Mouse (Mus musculus) midbrain, postnatal 0 days (tissue): ENCODE results near the gene Adcy7. TPM values are rescaled to one million over a fixed set of nuclear protein-coding genes. Genes with fewer than 3 reads are reported as not detected.

Experiments used
- ATAC-seq: fragments of 200-750 bp; cut with Nextera tagmentation; 2 replicates; pipeline ENCODE4 v1.8.0; 2017; ENCODE audit warnings: moderate number of reproducible peaks, mild to moderate bottlenecking, moderate TSS enrichment, moderate library complexity; ENCODE audit not compliant: low FRiP score
- DNase-seq: peaks from one replicate; pipeline ENCODE4 v3.0.0-alpha.2; 2015; ENCODE audit warnings: low spot score
- H3K27ac ChIP-seq: fragments of 300-500 bp; sonication (generic); 2 replicates; pipeline ENCODE4 v1.5.1; 2014; ENCODE audit warnings: low read depth, mild to moderate bottlenecking, low read length, mixed read lengths
- H3K27me3 ChIP-seq: fragments of 300-500 bp; sonication (generic); 2 replicates; pipeline ENCODE4 v1.6.1; 2014; ENCODE audit warnings: low read length, control low read depth, mixed read lengths; ENCODE audit not compliant: insufficient read depth
- H3K36me3 ChIP-seq: fragments of 300-500 bp; sonication (generic); 2 replicates; pipeline ENCODE4 v1.6.1; 2014; ENCODE audit warnings: low read length, control low read depth, mixed read lengths; ENCODE audit not compliant: insufficient read depth
- H3K4me1 ChIP-seq: fragments of 300-500 bp; sonication (generic); 2 replicates; pipeline ENCODE4 v1.6.1; 2014; ENCODE audit warnings: mild to moderate bottlenecking, control low read depth, antibody characterized with exemption, low read length, mixed read lengths; ENCODE audit not compliant: insufficient read depth
- H3K4me2 ChIP-seq: fragments of 300-500 bp; sonication (generic); 2 replicates; pipeline ENCODE4 v1.6.1; 2014; ENCODE audit warnings: low read depth, mild to moderate bottlenecking, low read length, mixed read lengths; ENCODE audit not compliant: poor library complexity, severe bottlenecking
- H3K4me3 ChIP-seq: fragments of 300-500 bp; sonication (generic); 2 replicates; pipeline ENCODE4 v1.5.1; 2014; ENCODE audit warnings: low read depth, mild to moderate bottlenecking, low read length, moderate library complexity
- H3K9ac ChIP-seq: fragments of 300-500 bp; sonication (generic); replicated peaks from 2 replicates; pipeline ENCODE4 v1.6.1; 2014; ENCODE audit warnings: mild to moderate bottlenecking, low read length, moderate library complexity, mixed read lengths; ENCODE audit not compliant: poor library complexity, severe bottlenecking
- H3K9me3 ChIP-seq: fragments of 300-500 bp; sonication (generic); 2 replicates; pipeline ENCODE4 v1.6.1; 2016; ENCODE audit warnings: low read length, control low read depth
- CTCF ChIP-seq: IDR thresholded peaks from 2 replicates; pipeline ENCODE4 v1.5.1; 2016; ENCODE audit warnings: antibody characterized with exemption, mild to moderate bottlenecking
- WGBS: fragments of 180-500 bp; shearing (Covaris S2); extraction: QIAGEN DNeasy Blood & Tissue Kit; methylation state at CpG from one replicate; pipeline ENCODE4 v1.1.7; 2014; 5-methylcytosine and 5-hydroxymethylcytosine counted together
- polyA plus RNA-seq: library from polyadenylated mRNA; unstranded; fragments of >200 nt; fragmentation: Nextera tagmentation; extraction: Ambion mirVana; gene quantifications from 2 replicates; pipeline ENCODE4 v1.2.1, GENCODE M21; 2015
- total RNA-seq: library from RNA; depleted of rRNA; stranded (reverse); fragments of >200 nt; gene quantifications from 2 replicates; pipeline ENCODE4 v1.2.3, GENCODE M21; 2014

Gene Adcy7
- total and polyA plus RNA-seq, 2 experiments from 2014 or later = 11.1 to 21.4 TPM

DNA sequence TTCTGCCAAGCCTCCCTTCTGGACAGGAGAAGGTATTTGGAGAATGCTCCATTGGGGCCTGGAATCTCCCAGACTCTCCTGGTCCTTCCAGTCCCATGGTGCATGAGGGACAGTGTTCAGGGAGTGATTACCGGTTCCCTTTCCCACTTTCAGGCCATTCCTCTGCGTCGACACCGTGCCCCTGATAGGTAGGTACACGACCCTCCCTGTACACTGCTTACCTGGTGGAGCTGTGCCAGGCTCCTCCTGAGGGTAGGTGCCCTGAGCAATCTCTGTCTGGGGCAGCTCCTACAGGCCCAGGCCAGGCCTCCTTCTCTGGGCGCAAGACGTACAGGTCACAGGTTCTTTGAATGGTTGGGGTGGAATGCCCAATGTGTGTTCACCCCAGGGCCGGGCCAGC lies 45.9 kb downstream of the Adcy7 start:
- H3K9ac ChIP-seq = no peak overlapping the region
- 0 out of 2 replicates have a peak, but pooled peaks cover 3% of the 10 kb centered on the region for H3K36me3 ChIP-seq
- no peak overlapping the region for H3K27ac ChIP-seq
- no peaks in the 10 kb centered on the region for H3K27me3 ChIP-seq
- 96% methylated on average over 8 of the region's 8 CpGs for WGBS
- H3K4me1 ChIP-seq = no peaks in the 10 kb centered on the region
- DNase-seq = no peak
- H3K4me3 ChIP-seq = no peak overlapping the region
- H3K9me3 ChIP-seq = no peaks in the 10 kb centered on the region
- ATAC-seq = no peak
- no peak overlapping the region for H3K4me2 ChIP-seq
- TF ChIP-seq CTCF = no peak

DNA sequence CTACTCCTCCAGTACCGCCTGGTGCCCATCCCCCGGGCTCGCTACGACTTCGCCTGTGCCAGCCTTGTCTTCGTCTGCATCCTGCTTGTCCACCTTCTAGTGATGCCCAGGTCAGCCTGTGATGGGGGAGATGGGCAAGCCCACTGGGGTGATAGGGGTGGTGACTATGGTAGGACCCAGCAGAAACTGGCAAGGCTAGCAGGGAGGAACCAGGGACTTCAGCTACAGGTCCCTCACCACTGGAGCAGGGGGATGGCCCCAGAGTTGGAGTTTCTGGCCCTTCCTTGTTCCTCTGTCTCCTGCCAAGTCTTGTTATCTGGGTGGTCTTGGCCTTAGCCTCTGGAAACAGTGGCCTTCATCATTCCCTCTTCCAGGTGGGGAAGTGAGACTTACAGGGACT lies 47.9 kb downstream of the Adcy7 start:
- Histone ChIP-seq H3K27me3 (no peaks in the 10 kb centered on the region), H3K36me3 (0 out of 2 replicates have a peak, but pooled peaks cover 3% of the 10 kb centered on the region), H3K27ac (no peak overlapping the region), H3K9me3 (no peaks in the 10 kb centered on the region), H3K9ac (no peak overlapping the region), H3K4me1 (no peaks in the 10 kb centered on the region), H3K4me2 (no peak overlapping the region), H3K4me3 (no peak overlapping the region)
- WGBS = 96% methylated on average over 6 of the region's 6 CpGs
- DNase-seq (no peak), ATAC-seq (no peak)
- no peak for TF ChIP-seq CTCF

DNA sequence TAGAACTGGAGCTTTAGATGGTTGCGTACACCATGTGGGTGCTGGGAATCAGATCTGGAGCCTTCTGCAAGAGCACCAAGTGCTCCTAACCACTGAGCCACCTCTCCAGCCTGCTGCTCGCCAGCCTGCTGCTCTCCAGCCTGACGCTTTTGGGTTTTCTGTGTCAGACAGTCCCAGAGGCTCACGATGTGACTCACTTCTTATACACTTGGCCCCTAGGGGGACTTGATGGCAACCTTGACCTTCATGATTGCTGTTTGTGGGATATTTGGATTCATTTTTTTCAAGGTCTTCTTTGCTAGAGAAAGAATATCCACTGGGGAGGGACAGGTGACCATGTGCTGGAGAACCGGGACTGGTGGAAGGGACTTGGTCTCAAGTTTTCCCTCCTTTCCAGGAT lies 49.2 kb downstream of the Adcy7 start:
- TF ChIP-seq CTCF = no peak
- ATAC-seq (no peak), DNase-seq (no peak)
- no peaks in the 10 kb centered on the region for H3K4me1 ChIP-seq
- no peaks in the 10 kb centered on the region for H3K9me3 ChIP-seq
- no peak overlapping the region for H3K4me3 ChIP-seq
- peaks cover 9% of the 10 kb centered on the region; the same call in 1 of the 2 replicates for H3K36me3 ChIP-seq
- H3K27ac ChIP-seq = no peak overlapping the region
- no peaks in the 10 kb centered on the region for H3K27me3 ChIP-seq
- WGBS = 95% methylated on average over 5 of the region's 5 CpGs
- no peak overlapping the region for H3K4me2 ChIP-seq
- H3K9ac ChIP-seq = no peak overlapping the region

DNA sequence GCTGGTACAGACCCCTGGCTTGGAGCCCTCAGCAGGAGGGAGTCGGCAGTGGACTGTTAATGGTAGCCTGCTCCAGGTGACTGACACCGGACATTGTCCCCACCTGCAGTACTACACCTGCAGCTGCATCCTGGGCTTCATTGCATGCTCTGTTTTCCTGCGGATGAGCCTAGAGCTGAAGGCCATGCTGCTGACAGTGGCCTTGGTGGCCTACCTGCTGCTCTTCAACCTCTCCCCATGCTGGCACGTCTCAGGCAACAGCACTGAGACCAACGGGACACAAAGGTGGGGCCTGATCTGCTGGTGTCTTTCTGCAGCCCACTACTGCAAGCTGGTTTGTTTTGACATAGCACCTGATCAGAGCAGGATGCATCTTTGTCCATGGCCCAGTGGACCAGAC lies 51.3 kb downstream of the Adcy7 start:
- TF ChIP-seq CTCF = no peak
- H3K36me3 ChIP-seq = peaks cover 17% of the 10 kb centered on the region

DNA sequence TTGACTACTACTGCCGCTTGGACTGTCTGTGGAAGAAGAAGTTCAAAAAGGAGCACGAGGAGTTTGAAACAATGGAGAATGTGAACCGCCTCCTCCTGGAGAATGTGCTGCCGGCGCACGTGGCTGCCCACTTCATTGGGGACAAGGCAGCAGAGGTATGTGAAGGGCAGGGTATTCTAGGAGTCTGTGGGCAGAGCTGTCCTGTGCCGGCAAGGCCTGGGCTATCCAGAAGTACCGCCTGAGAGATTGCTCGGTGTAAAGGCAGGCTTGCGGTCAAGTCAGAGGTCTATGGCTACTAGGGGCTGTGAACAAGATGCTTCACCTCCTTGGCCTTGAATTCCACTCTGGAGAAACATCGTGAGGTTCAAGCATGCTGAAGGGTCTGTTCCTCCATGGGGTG lies 52.6 kb downstream of the Adcy7 start:
- no peaks in the 10 kb centered on the region for H3K27me3 ChIP-seq
- H3K4me1 ChIP-seq = no peaks in the 10 kb centered on the region
- no peak for TF ChIP-seq CTCF
- peaks cover 29% of the 10 kb centered on the region for H3K36me3 ChIP-seq
- 90% methylated on average over 11 of the region's 11 CpGs for WGBS
- H3K9me3 ChIP-seq = no peaks in the 10 kb centered on the region
- ATAC-seq (no peak), DNase-seq (no peak)
- H3K9ac ChIP-seq = no peak overlapping the region
- no peak overlapping the region for H3K27ac ChIP-seq
- no peak overlapping the region for H3K4me2 ChIP-seq
- no peak overlapping the region for H3K4me3 ChIP-seq

More for the DNA sequence above, 51.3 kb downstream of the Adcy7 start:
- no peak overlapping the region for H3K4me2 ChIP-seq
- H3K9me3 ChIP-seq = no peaks in the 10 kb centered on the region
- H3K4me3 ChIP-seq = no peak overlapping the region
- 92% methylated on average over 5 of the region's 5 CpGs for WGBS
- H3K27me3 ChIP-seq = no peaks in the 10 kb centered on the region
- H3K27ac ChIP-seq = no peak overlapping the region
- no peak for ATAC-seq
- no peak overlapping the region for H3K9ac ChIP-seq
- no peak for DNase-seq
- H3K4me1 ChIP-seq = no peaks in the 10 kb centered on the region

DNA sequence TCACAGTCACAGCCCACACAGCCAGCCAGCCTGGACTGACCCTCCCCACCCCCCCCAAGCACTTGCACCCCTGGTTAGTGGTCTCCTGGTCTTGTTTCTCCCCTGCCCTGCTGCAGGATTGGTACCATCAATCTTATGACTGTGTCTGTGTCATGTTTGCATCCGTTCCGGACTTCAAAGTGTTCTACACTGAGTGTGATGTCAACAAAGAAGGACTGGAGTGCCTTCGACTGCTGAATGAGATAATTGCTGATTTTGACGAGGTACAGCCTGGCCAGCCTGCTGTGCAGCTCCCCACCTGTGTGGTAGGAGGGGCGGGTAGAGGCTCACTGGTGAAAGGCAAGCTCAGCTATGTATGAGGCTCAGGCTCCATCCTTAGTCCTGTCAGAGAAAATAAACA lies 53.0 kb downstream of the Adcy7 start:
- Histone ChIP-seq H3K9ac (no peak overlapping the region), H3K9me3 (no peaks in the 10 kb centered on the region), H3K4me1 (no peaks in the 10 kb centered on the region), H3K4me2 (no peak overlapping the region), H3K27me3 (no peaks in the 10 kb centered on the region), H3K27ac (no peak overlapping the region), H3K36me3 (peaks cover 29% of the 10 kb centered on the region), H3K4me3 (no peak overlapping the region)
- no peak for TF ChIP-seq CTCF
- ATAC-seq (no peak), DNase-seq (no peak)
- 72% methylated on average over 5 of the region's 5 CpGs for WGBS
